Comparison of ENCODE assay signal across 34 mouse cellular contexts in the genomic region with DNA sequence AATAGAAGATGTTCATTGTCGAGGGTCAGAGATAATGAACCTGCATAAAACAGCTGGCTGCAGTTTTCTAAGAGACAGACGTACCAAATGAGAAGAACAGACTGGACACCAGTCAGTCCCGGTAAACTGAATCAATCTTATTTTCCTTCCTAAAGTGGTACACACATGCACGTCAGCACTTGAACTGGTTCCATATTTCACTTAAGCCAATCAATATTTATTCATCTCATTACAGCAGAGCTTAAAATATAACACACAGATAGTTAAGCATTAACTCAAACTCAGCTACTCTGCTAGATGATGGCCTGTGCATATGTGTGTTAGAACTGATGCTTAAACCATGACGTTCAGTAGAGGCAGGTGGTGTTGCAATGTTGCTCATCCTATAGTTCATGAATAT.
"Had no signal": no experiment of that assay in that cellular context is flagged by ENCODE, and none has a peak within 500 bp of the region (broad histone marks: within the 10 kb centered on the region; RNA-seq: fewer than 3 reads in every experiment).

No protein-coding gene starts in this region.

- H3K9ac ChIP-seq: heart, embryonic 12.5 days; heart, embryonic 13.5 days; heart, embryonic 15.5 days; hindbrain, embryonic 12.5 days; hindbrain, embryonic 13.5 days; hindbrain, embryonic 14.5 days; hindbrain, embryonic 15.5 days; intestine, embryonic 15.5 days had no signal

- H3K4me3 ChIP-seq: heart, adult 2 months; heart, embryonic 10.5 days; heart, embryonic 12.5 days; heart, embryonic 13.5 days; heart, embryonic 15.5 days; hindbrain, embryonic 10.5 days; hindbrain, embryonic 12.5 days; hindbrain, embryonic 13.5 days; hindbrain, embryonic 15.5 days; intestine, embryonic 15.5 days; layer of hippocampus, adult 2 months had no signal

- H3K27me3 ChIP-seq: heart, embryonic 12.5 days; heart, embryonic 13.5 days; heart, embryonic 15.5 days; hindbrain, embryonic 12.5 days; hindbrain, embryonic 13.5 days; hindbrain, embryonic 15.5 days; intestine, embryonic 15.5 days had no signal

- H3K4me2 ChIP-seq: heart, embryonic 11.5 days; heart, embryonic 12.5 days; heart, embryonic 13.5 days; heart, embryonic 15.5 days; hindbrain, embryonic 12.5 days; hindbrain, embryonic 13.5 days; hindbrain, embryonic 14.5 days; hindbrain, embryonic 15.5 days; intestine, embryonic 15.5 days had no signal

- H3K36me3 ChIP-seq: heart, embryonic 10.5 days; heart, embryonic 12.5 days; heart, embryonic 13.5 days; heart, embryonic 15.5 days; hindbrain, embryonic 10.5 days; hindbrain, embryonic 12.5 days; hindbrain, embryonic 13.5 days; hindbrain, embryonic 15.5 days; intestine, embryonic 15.5 days had no signal

- H3K4me1 ChIP-seq: heart, embryonic 10.5 days; heart, embryonic 12.5 days; heart, embryonic 13.5 days; heart, embryonic 15.5 days; hindbrain, embryonic 12.5 days; hindbrain, embryonic 13.5 days; hindbrain, embryonic 15.5 days; intestine, embryonic 15.5 days had no signal

- H3K27ac ChIP-seq: heart, adult 2 months; heart, embryonic 10.5 days; heart, embryonic 13.5 days; heart, embryonic 15.5 days; hindbrain, embryonic 10.5 days; hindbrain, embryonic 12.5 days; hindbrain, embryonic 13.5 days; hindbrain, embryonic 14.5 days; hindbrain, embryonic 15.5 days; hindbrain, postnatal 0 days; intestine, embryonic 15.5 days; kidney, postnatal 0 days; layer of hippocampus, adult 2 months had no signal

- DNase-seq: heart, adult 18-20 months; heart, adult 2 months; heart, postnatal 10 days; heart, postnatal 14 days; heart, postnatal 36 days; heart, postnatal 4 days; kidney, adult 11 months; kidney, adult 18-20 months; kidney, adult 8-10 months; kidney, postnatal 10 days; kidney, postnatal 14 days; kidney, postnatal 25 days; kidney, postnatal 36 days; kidney, postnatal 4 days; layer of hippocampus, adult 9-11 months; layer of hippocampus, postnatal 36 days had no signal

- ATAC-seq: hindbrain, embryonic 16.5 days; hindbrain, postnatal 0 days; inflammation-experienced regulatory T-cells, adult 6 months; intestine, embryonic 15.5 days; intestine, embryonic 16.5 days; intestine, postnatal 0 days had no signal

- H3K9me3 ChIP-seq: heart, embryonic 10.5 days; heart, embryonic 12.5 days; heart, embryonic 13.5 days; heart, embryonic 15.5 days; hindbrain, embryonic 10.5 days; hindbrain, embryonic 12.5 days; hindbrain, embryonic 13.5 days; hindbrain, embryonic 15.5 days; intestine, embryonic 15.5 days had no signal
